Mouse (Mus musculus) forebrain, embryonic 10.5 days (tissue): ENCODE measurements around the gene Usp54. TPM values are rescaled to one million over a fixed set of nuclear protein-coding genes. Genes with fewer than 3 reads are reported as not detected.

Source experiments
- DNase-seq: peaks from one replicate; pipeline ENCODE4 v3.0.0-alpha.2; 2017; ENCODE audit warnings: low spot score; ENCODE audit errors: extremely low spot score
- H3K27ac ChIP-seq: fragments of 300-500 bp; sonication (generic); 2 replicates; pipeline ENCODE4 v1.5.1; 2016; ENCODE audit warnings: mild to moderate bottlenecking
- H3K27me3 ChIP-seq: fragments of 300-500 bp; sonication (generic); 2 replicates; pipeline ENCODE4 v1.6.1; 2016; ENCODE audit warnings: mild to moderate bottlenecking; ENCODE audit not compliant: poor library complexity, severe bottlenecking
- H3K36me3 ChIP-seq: fragments of 300-500 bp; sonication (generic); replicated peaks from 2 replicates; pipeline ENCODE4 v1.6.1; 2016; ENCODE audit warnings: mild to moderate bottlenecking, moderate library complexity
- H3K4me1 ChIP-seq: fragments of 300-500 bp; sonication (generic); 2 replicates; pipeline ENCODE4 v1.6.1; 2016
- H3K4me3 ChIP-seq: fragments of 300-500 bp; sonication (generic); 2 replicates; pipeline ENCODE4 v1.5.1; 2016; ENCODE audit warnings: mild to moderate bottlenecking, moderate library complexity
- H3K9me3 ChIP-seq: fragments of 300-500 bp; sonication (generic); 2 replicates; pipeline ENCODE4 v1.6.1; 2016; ENCODE audit warnings: mild to moderate bottlenecking, moderate library complexity
- whole genome bisulfite sequencing: fragments of 180-500 bp; shearing (Covaris S2); methylation state at CpG from one replicate; pipeline ENCODE4 v1.1.7; 2016; 5-methylcytosine and 5-hydroxymethylcytosine counted together
- polyA plus RNA-seq: library from polyadenylated mRNA; unstranded; fragments of >200 nt; fragmentation: Nextera tagmentation; extraction: Ambion mirVana; gene quantifications from 2 replicates; pipeline ENCODE4 v1.2.1, GENCODE M21; 2016

The Usp54 gene
- polyA plus RNA-seq, 1 experiment from 2014 or later = 15.4 TPM

GRCm38 (mm10) chr14:20621903-20622302 lies 19.0 kb downstream of the Usp54 start:
- H3K4me3 ChIP-seq = no peak overlapping the region
- H3K36me3 ChIP-seq = peaks cover 26% of the 10 kb centered on the region
- WGBS = 87% methylated on average over 2 of the region's 2 CpGs

DNA sequence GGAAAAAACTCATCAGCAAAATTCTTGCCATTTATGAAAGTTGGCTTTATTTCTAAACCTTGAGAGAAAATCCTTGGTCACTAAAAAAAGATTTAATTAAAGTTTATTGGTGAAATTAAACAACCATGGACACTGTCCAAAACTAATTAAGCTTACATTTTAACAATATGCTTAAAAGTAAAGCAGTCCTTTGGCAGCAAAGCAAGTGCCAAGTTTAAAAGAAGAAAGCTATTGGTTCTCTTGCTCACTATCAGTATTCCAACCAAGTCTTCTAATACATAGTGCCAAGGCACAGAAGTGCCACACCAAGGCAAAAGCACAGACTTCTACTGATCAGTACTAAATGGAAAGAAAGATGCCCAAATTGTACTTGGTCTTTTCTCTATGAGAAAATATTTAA lies 21.7 kb downstream of the Usp54 start:
- peaks cover 7% of the 10 kb centered on the region for H3K4me1 ChIP-seq
- no peak for DNase-seq

More at GRCm38 (mm10) chr14:20621903-20622302, 19.0 kb downstream of the Usp54 start:
- Histone ChIP-seq H3K27me3 (no peaks in the 10 kb centered on the region), H3K4me1 (peaks cover 2% of the 10 kb centered on the region), H3K9me3 (no peaks in the 10 kb centered on the region), H3K27ac (no peak overlapping the region)
- DNase-seq = no peak

DNA sequence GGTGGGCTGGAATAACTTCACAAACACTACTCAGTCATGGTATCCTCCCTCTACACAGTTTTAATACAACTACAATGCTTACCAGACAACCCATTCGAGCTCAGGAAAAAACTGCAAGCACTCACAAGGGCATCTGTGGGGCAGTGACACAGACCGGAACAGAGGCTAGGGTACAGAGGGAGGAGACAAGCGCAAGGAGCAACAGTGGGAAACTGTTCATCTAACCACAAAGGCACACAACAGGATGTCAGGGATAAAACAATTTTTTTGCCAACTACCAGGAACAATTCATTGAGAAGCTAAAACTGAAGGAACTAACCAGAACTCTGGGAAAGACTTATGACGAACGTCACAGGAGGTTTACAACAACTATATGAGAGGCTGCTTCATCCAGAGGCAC lies 22.7 kb downstream of the Usp54 start:
- 80% methylated on average over 5 of the region's 5 CpGs for WGBS
- Histone ChIP-seq H3K36me3 (peaks cover 24% of the 10 kb centered on the region), H3K9me3 (no peaks in the 10 kb centered on the region), H3K4me1 (peaks cover 7% of the 10 kb centered on the region), H3K4me3 (no peak overlapping the region), H3K27me3 (no peaks in the 10 kb centered on the region), H3K27ac (no peak overlapping the region)
- DNase-seq = no peak

More for the DNA sequence above, 21.7 kb downstream of the Usp54 start:
- H3K9me3 ChIP-seq = no peaks in the 10 kb centered on the region
- no peak overlapping the region for H3K4me3 ChIP-seq
- no peaks in the 10 kb centered on the region for H3K27me3 ChIP-seq
- no peak overlapping the region for H3K27ac ChIP-seq
- peaks cover 24% of the 10 kb centered on the region for H3K36me3 ChIP-seq

DNA sequence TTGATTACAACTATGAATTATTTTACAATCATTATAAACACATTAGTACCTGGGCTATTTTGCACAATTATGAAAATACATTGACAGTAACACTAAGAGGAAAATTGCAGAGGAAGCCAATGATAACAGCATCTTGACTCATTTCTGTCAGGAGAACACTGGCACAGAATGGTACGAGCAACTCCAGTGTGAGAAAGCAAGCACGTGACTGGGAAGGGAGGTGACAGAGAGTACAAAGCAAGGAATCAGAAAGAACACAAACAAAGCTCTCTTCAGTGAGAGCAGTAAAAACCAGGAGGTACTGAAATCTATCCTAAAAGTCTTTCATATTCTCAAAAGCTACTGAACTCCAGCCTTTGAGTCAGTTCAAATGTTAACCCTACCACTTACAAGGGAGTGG lies 24.4 kb downstream of the Usp54 start:
- Histone ChIP-seq H3K4me3 (no peak overlapping the region), H3K9me3 (no peaks in the 10 kb centered on the region), H3K4me1 (peaks cover 7% of the 10 kb centered on the region), H3K27ac (no peak overlapping the region), H3K36me3 (peaks cover 18% of the 10 kb centered on the region), H3K27me3 (no peaks in the 10 kb centered on the region)
- no peak for DNase-seq
- 52% methylated on average over 2 of the region's 2 CpGs for WGBS

- H3K27ac ChIP-seq = no peak overlapping the region
- peaks cover 7% of the 10 kb centered on the region for H3K4me1 ChIP-seq
- H3K4me3 ChIP-seq = no peak overlapping the region
- peaks cover 6% of the 10 kb centered on the region for H3K36me3 ChIP-seq
- H3K9me3 ChIP-seq = no peaks in the 10 kb centered on the region
- WGBS = 100% methylated on average over 2 of the region's 2 CpGs
- no peak for DNase-seq
- H3K27me3 ChIP-seq = no peaks in the 10 kb centered on the region
Measured at GRCm38 (mm10) chr14:20615075-20615474, 25.8 kb downstream of the Usp54 start.

DNA sequence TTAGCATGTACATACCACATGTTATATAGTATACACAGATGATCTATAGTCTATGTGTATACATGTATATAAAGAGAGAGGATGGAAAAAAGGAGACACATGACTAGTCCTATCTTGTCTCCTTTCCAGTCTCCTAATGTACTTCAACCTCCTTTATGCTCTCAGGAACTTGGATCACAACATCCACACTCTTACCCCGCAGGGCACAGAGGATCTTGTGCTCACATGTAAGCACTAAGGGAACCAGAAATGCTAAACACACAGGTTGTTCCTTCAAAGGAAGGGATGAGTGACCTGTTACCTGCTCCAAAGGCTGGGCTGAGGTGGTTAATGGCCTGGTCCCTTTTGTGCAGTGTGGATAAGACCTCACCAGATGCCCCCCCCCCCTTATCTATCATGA lies 28.0 kb downstream of the Usp54 start:
- H3K4me3 ChIP-seq = no peak overlapping the region
- H3K36me3 ChIP-seq = no peaks in the 10 kb centered on the region
- 90% methylated on average over 1 of the region's 1 CpGs for WGBS
- H3K27ac ChIP-seq = no peak overlapping the region
- peaks cover 7% of the 10 kb centered on the region for H3K4me1 ChIP-seq
- DNase-seq = no peak
- no peaks in the 10 kb centered on the region for H3K27me3 ChIP-seq
- no peaks in the 10 kb centered on the region for H3K9me3 ChIP-seq

DNA sequence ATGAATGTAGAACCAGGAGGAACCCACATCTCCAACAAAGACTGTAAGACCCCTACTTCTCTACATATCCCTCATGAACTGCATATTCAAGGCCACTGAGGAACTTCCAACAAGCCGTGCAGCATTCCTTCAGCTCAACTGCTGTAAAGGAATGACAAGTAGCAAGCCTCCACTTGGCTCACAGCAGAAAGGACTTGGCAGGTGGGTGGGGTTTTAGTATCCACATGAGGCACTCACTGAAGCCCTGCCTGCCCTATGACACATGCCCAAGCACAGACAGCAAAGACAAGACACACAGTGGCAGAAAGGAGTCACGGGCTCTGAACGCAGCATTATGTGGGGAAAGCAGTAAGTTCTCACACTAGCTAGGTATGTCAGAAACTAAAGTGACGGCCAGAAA lies 30.7 kb downstream of the Usp54 start:
- DNase-seq = no peak
- Histone ChIP-seq H3K9me3 (no peaks in the 10 kb centered on the region), H3K27ac (no peak overlapping the region), H3K4me3 (no peak overlapping the region), H3K27me3 (no peaks in the 10 kb centered on the region), H3K36me3 (peaks cover 22% of the 10 kb centered on the region), H3K4me1 (no peaks in the 10 kb centered on the region)
- 86% methylated on average over 4 of the region's 4 CpGs for WGBS

DNA sequence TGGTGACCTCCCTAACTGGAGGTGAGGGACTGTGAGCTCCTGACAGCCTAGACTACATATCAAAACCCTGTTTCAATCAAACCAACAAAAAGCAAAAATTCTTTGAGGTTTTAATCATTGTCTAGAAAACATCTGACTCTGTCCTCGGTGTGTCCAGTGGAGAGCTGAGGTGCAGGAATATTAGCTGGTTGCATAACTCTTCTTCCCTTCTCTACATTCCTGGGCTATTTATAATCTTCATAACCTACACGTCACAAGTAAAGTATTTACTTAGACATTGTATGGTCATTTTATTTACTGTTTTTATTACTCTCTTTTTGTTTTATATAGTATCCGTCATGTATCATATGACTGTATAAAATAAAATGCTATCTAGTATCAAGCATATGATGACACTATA lies 31.3 kb downstream of the Usp54 start:
- no peaks in the 10 kb centered on the region for H3K9me3 ChIP-seq
- peaks cover 26% of the 10 kb centered on the region for H3K36me3 ChIP-seq
- H3K4me1 ChIP-seq = no peaks in the 10 kb centered on the region
- WGBS = 94% methylated on average over 3 of the region's 3 CpGs
- H3K27ac ChIP-seq = no peak overlapping the region
- H3K27me3 ChIP-seq = no peaks in the 10 kb centered on the region
- H3K4me3 ChIP-seq = no peak overlapping the region
- no peak for DNase-seq

GRCm38 (mm10) chr14:20607396-20608126 lies 33.3 kb downstream of the Usp54 start:
- no peak overlapping the region for H3K4me3 ChIP-seq
- no peaks in the 10 kb centered on the region for H3K4me1 ChIP-seq
- no peaks in the 10 kb centered on the region for H3K9me3 ChIP-seq
- 90% methylated on average over 9 of the region's 9 CpGs for WGBS
- DNase-seq = no peak
- peaks cover 36% of the 10 kb centered on the region for H3K36me3 ChIP-seq
- no peaks in the 10 kb centered on the region for H3K27me3 ChIP-seq
- no peak overlapping the region for H3K27ac ChIP-seq

DNA sequence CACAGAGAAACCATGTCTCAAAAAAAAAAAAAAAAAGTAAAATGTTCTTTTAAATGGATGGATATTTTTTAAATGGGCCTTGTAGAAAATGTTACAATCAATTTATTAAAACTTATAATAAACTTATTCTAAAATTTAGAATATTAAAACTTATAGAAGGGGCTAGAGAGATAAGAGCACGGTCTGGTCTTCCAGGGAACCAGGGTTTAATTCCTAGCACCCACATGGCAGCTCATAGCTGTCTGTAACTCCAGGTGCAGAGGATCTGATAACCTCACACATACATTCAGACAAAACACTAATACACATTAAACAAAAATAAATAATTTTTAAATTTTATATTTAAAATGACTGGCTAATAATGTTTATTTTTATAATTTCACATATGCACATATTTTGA lies 39.6 kb downstream of the Usp54 start:
- no peak overlapping the region for H3K27ac ChIP-seq
- no peak overlapping the region for H3K4me3 ChIP-seq
- H3K27me3 ChIP-seq = no peaks in the 10 kb centered on the region
- no peaks in the 10 kb centered on the region for H3K9me3 ChIP-seq
- 90% methylated on average over 1 of the region's 1 CpGs for WGBS
- H3K36me3 ChIP-seq = peaks cover 22% of the 10 kb centered on the region
- no peak for DNase-seq
- peaks cover 2% of the 10 kb centered on the region for H3K4me1 ChIP-seq

GRCm38 (mm10) chr14:20600203-20600602 lies 40.7 kb downstream of the Usp54 start:
- DNase-seq = no peak
- Histone ChIP-seq H3K27me3 (no peaks in the 10 kb centered on the region), H3K27ac (no peak overlapping the region), H3K4me3 (no peak overlapping the region), H3K4me1 (peaks cover 13% of the 10 kb centered on the region), H3K36me3 (peaks cover 14% of the 10 kb centered on the region), H3K9me3 (no peaks in the 10 kb centered on the region)
- 71% methylated on average over 2 of the region's 2 CpGs for WGBS

GRCm38 (mm10) chr14:20599542-20599941 lies 41.3 kb downstream of the Usp54 start:
- peaks cover 16% of the 10 kb centered on the region for H3K4me1 ChIP-seq
- no peaks in the 10 kb centered on the region for H3K27me3 ChIP-seq

DNA sequence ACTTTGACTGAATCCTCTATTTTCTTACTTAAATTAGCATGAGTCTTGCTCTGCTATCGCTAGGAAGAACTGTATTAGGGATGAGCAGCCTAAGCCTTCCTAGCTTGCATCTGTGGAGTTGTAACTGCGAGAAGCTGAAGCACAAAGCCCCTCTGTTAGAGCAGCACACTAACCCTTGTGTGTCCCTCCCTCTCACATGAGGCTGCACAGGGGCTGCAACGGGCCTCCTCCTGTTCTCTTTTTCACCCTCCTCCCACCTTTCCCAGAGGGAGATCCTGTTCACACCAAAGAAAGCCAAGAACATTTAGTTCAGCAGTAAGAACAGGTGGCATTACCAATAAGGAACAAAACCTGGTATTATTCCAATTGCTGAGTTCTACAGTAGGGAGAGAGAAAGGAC lies 45.1 kb downstream of the Usp54 start:
- 20% methylated on average over 3 of the region's 3 CpGs for WGBS

More at GRCm38 (mm10) chr14:20599542-20599941, 41.3 kb downstream of the Usp54 start:
- Histone ChIP-seq H3K27ac (no peak overlapping the region), H3K36me3 (peaks cover 11% of the 10 kb centered on the region), H3K9me3 (no peaks in the 10 kb centered on the region), H3K4me3 (no peak overlapping the region)
- no peak for DNase-seq
- WGBS = 90% methylated on average over 2 of the region's 2 CpGs

More for the DNA sequence above, 45.1 kb downstream of the Usp54 start:
- H3K4me1 ChIP-seq = peaks cover 16% of the 10 kb centered on the region
- no peak for DNase-seq
- no peak overlapping the region for H3K4me3 ChIP-seq
- H3K36me3 ChIP-seq = peaks cover 4% of the 10 kb centered on the region
- peak overlapping the region; percentile 65 for H3K27ac ChIP-seq
- H3K27me3 ChIP-seq = no peaks in the 10 kb centered on the region
- no peaks in the 10 kb centered on the region for H3K9me3 ChIP-seq
